Mouse (Mus musculus) bone marrow, adult 2 months (tissue): ENCODE measurements around the gene Swi5.

Experiments
- CTCF ChIP-seq: fragments of 200-500 bp; IDR thresholded peaks from 2 replicates; pipeline ENCODE4 v1.5.1; 2011; ENCODE audit warnings: low read length, control low read depth; ENCODE audit not compliant: control insufficient read depth, insufficient read depth
- POLR2A ChIP-seq: fragments of 200-500 bp; IDR thresholded peaks from 2 replicates; pipeline ENCODE4 v1.6.1; 2011; ENCODE audit warnings: low read depth, mild to moderate bottlenecking, control low read depth, low read length, borderline replicate concordance; ENCODE audit not compliant: control insufficient read depth

DNA sequence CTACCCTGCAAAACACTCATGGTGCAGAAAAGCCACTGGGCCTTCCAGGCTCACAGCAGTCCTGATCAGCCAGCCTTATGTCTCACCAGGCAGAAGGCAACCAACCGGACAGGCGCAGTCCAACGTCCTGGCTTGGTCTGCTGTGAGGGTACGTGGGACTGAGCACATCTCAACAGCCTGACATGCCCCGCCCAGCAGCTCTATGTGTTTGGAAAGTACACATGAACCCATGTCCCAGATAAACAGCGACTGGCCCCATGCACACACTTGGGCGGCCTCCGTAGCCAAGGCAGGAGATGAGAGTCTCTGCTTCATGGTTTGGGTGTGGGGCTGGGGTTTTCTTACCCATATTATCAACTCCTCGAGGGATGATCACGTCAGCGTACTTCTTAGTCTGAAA lies 31.6 kb downstream of the Swi5 start:
- TF ChIP-seq CTCF = no peak
- TF ChIP-seq POLR2A = no peak
